8 mouse cellular contexts compared by ENCODE assay signal in the genomic region with DNA sequence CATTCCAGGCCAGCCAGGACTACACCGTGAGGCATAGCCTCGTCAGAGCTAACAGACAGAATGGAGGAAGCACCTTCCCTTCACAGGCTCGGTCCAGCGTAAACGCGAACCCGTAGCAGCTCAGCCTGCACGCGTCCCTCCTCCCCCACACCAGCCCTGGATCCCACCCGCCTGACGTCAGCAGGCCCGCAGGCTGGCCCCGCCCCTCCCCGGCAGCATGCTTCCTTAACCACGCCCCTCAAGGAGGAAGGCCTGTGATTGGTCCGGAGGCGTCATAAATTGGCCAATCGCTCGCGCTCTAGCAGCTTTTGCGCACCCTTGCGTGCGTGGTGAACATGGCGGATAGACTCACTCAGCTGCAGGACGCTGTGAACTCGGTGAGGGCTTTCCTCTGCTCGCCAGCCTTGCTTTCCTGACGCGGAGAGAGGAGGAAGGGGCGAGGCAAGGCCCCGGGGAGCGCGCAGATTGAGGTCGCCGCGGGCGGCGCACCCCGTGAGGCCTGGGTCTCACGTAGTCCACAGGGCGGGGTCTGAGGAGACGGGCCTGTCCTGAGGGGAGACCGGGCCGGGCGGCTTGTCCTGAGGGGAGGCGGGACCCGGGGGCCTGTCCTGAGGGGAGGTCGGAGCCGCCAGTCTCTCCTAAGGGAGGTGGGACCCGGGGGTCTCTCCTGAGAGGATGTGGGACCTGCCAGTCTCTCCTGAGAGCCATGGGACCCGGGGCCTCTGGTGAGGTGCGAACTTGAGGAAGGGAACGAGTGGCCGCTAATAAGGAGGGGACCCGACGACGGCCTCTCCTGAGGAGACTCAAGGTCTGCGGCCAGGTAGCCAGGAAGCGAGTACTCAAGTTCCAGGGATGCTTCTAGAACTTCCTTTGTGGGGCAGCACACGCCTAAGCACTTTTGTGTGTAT. TPM values are rescaled to one million over a fixed set of nuclear protein-coding genes. Genes with fewer than 3 reads are reported as not detected.
DNase-seq lines count a peak whose midpoint lies in the region; ATAC-seq lines count a peak whose summit lies in the region.

A gene (plus strand): TSS at position 272 of the 908 bp plus-strand sequence.
A gene (minus strand): TSS at position 549 of the 908 bp plus-strand sequence.

- peak within 1 kb of the TSS; percentile 76 for H3K4me3 ChIP-seq in intestine, embryonic 14.5 days (ENCODE audit: low read depth, low read length)

- intact Hi-C loops in left cerebral cortex, postnatal 14 days (cut with DNase I) = no loop called here

- peaks cover 8% of the 10 kb centered on the region for H3K4me1 ChIP-seq in intestine, embryonic 14.5 days (replicated peaks; ENCODE audit: control insufficient read depth, insufficient read depth, low read length)

- H3K4me2 ChIP-seq in intestine, embryonic 14.5 days (ENCODE audit: low read length) = peak within 1 kb of the TSS; percentile 87

- peak within 1 kb of the TSS; percentile 86 for H3K9ac ChIP-seq in intestine, embryonic 14.5 days (ENCODE audit: low read length)

- DNase-seq in adrenal gland, adult 18-20 months (ENCODE audit: low spot score in 2 of 2) = peak; percentile 97
- DNase-seq in embryo, embryonic 11 days = peak; percentile 99
- peak; percentile 98 for DNase-seq in gastrocnemius, postnatal 25 days
- DNase-seq in intestine, embryonic 14.5 days (ENCODE audit: low spot score) = peak; percentile 98
- peak; percentile 99 for DNase-seq in left cerebral cortex, postnatal 14 days (ENCODE audit: low spot score in 2 of 2)
- DNase-seq in mesoderm, embryonic 11.5 days (ENCODE audit: low read depth, low spot score) = peak; percentile 99
- peak; percentile 97 to 98 for DNase-seq in right cerebral cortex, postnatal 36 days (ENCODE audit: low spot score in 2 of 2)
- DNase-seq in yolk sac, embryonic 10.5 days (ENCODE audit: low spot score) = peak; percentile 98

- WGBS in intestine, embryonic 14.5 days = under 1% methylated on average over 59 of the region's 60 CpGs

- H3K27me3 ChIP-seq in intestine, embryonic 14.5 days (replicated peaks; ENCODE audit: control insufficient read depth, insufficient read depth, low read length) = no peaks in the 10 kb centered on the region

- H3K27ac ChIP-seq in intestine, embryonic 14.5 days (ENCODE audit: low read depth) = peak within 1 kb of the TSS; percentile 90

- ATAC-seq in intestine, embryonic 14.5 days (replicated peaks; ENCODE audit: low FRiP score, low TSS enrichment, low read depth) = peak; percentile 97

- H3K9me3 ChIP-seq in intestine, embryonic 14.5 days (ENCODE audit: control insufficient read depth, low read length) = no peaks in the 10 kb centered on the region

- H3K36me3 ChIP-seq in intestine, embryonic 14.5 days (ENCODE audit: control insufficient read depth, insufficient read depth, low read length) = no peaks in the 10 kb centered on the region

RNA-seq across cellular contexts. Expression of the first gene that starts in this region (rescaled TPM):
- total RNA-seq in adrenal gland, adult 18-20 months (2021) = 10 to 100 TPM; 66.4 to 67.1 TPM
- 10 to 100 TPM; 37.6 to 37.7 TPM for total RNA-seq in gastrocnemius, postnatal 25 days (2021)
- 119 and 124 TPM in 2 replicates for polyA plus RNA-seq in intestine, embryonic 14.5 days (2014; fragmentation: Nextera tagmentation; extraction: Ambion mirVana)
- 10 to 100 TPM; 38.2 to 39.1 TPM for total RNA-seq in left cerebral cortex, postnatal 14 days (2021)

RNA-seq across cellular contexts. Expression of the second gene that starts in this region (rescaled TPM):
- 10 to 100 TPM; 30.2 to 33.3 TPM for total RNA-seq in adrenal gland, adult 18-20 months (2021)
- total RNA-seq in gastrocnemius, postnatal 25 days (2021) = 1 to 10 TPM; 7.3 to 9.5 TPM
- polyA plus RNA-seq in intestine, embryonic 14.5 days (2014; fragmentation: Nextera tagmentation; extraction: Ambion mirVana) = 28.5 and 29.0 TPM in 2 replicates
- total RNA-seq in left cerebral cortex, postnatal 14 days (2021) = 10 to 100 TPM; 30.0 to 33.5 TPM

Comparison
In these comparisons a context has a peak if more than half of its experiments do, and no peak if none do; other contexts are left out.
1. Peak in every context shown above with its lines: DNase-seq, ATAC-seq, H3K4me3 ChIP-seq and H3K27ac ChIP-seq.